ENCODE assay signal across 8 mouse cellular contexts in the genomic region with DNA sequence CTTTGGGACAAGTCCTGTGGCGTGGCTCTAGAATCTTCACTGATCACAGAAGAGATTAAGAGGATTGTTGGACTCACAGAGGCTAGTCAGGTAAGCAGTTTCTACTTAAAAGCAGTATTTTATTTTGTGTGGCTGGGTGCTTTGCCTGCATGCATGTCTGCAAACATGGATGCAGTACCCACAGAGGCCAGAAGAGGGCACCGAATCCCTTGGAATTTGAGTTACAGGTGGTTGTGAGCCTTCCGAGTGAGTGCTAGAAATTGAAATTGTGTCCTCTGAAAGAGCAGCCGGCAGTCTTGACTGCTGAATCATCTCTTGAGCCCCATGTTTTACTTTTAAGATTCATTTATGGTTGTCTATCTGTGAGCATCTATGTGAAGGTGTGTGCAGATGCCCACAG. TPM values are rescaled to one million over a fixed set of nuclear protein-coding genes. Genes with fewer than 3 reads are reported as not detected.
DNase-seq lines count a peak whose midpoint lies in the region; ATAC-seq and TF ChIP-seq lines count a peak whose summit lies in the region.

No protein-coding gene starts in this region.

- intact Hi-C loops in heart, adult 2 months (cut with DNase I), result no loop called here

- no peak; the same call in 1 of the 2 replicates for TF ChIP-seq EP300 in heart, adult 2 months (IDR thresholded peaks at IDR 0.05; ENCODE audit: insufficient read depth, low read depth, low read length)

- no peaks in the 10 kb centered on the region for H3K79me2 ChIP-seq in heart, adult 2 months (replicated peaks; ENCODE audit: control insufficient read depth, insufficient read depth, low read length)

- H3K36me3 ChIP-seq in heart, adult 2 months (ENCODE audit: control insufficient read depth, insufficient read depth, low read length), result no peaks in the 10 kb centered on the region
- peaks cover 24% of the 10 kb centered on the region for H3K36me3 ChIP-seq in heart, embryonic 12.5 days

- WGBS in heart, adult 2 months, result 70% methylated on average over 4 of the region's 4 CpGs
- WGBS in heart, embryonic 12.5 days, result 59% methylated on average over 4 of the region's 4 CpGs

- H3K4me1 ChIP-seq in heart, adult 2 months (ENCODE audit: control insufficient read depth, insufficient read depth, low read length), result no peaks in the 10 kb centered on the region
- H3K4me1 ChIP-seq in heart, embryonic 12.5 days (replicated peaks), result peaks cover 15% of the 10 kb centered on the region

- H3K27ac ChIP-seq in heart, adult 2 months, result no peak overlapping the region
- H3K27ac ChIP-seq in heart, embryonic 12.5 days (ENCODE audit: poor library complexity, severe bottlenecking), result no peak overlapping the region

- peak; percentile 94 for TF ChIP-seq CTCF in heart, adult 2 months (IDR thresholded peaks at IDR 0.05)

- DNase-seq in heart, adult 2 months, result peak; percentile 48 to 77
- peak; percentile 59 for DNase-seq in urinary bladder, postnatal 25 days (ENCODE audit: low spot score)
- no peak for DNase-seq in urinary bladder, postnatal 10 days (ENCODE audit: low spot score)
- DNase-seq in kidney, postnatal 25 days, result peak; percentile 61 to 86
- peak; percentile 36 to 55 for DNase-seq in monocyte, adult 2 months (ENCODE audit: low read depth in 1 of 2, low spot score in 2 of 2)
- DNase-seq in thymus, postnatal 0 days (ENCODE audit: low spot score), result peak; percentile 62

- H3K9me3 ChIP-seq in heart, embryonic 12.5 days (replicated peaks), result peaks cover 5% of the 10 kb centered on the region; the same call in 1 of the 2 replicates

- no peak overlapping the region for H3K4me3 ChIP-seq in heart, adult 2 months
- no peak overlapping the region for H3K4me3 ChIP-seq in heart, embryonic 12.5 days

- no peak overlapping the region for H3K9ac ChIP-seq in heart, adult 2 months (ENCODE audit: low read depth, low read length)
- no peak overlapping the region for H3K9ac ChIP-seq in heart, embryonic 12.5 days

- no peak overlapping the region for H3K4me2 ChIP-seq in heart, embryonic 12.5 days

- H3K27me3 ChIP-seq in heart, adult 2 months (ENCODE audit: control insufficient read depth, insufficient read depth, low read length), result no peaks in the 10 kb centered on the region
- no peaks in the 10 kb centered on the region for H3K27me3 ChIP-seq in heart, embryonic 12.5 days (replicated peaks)

- no peak for ATAC-seq in heart, embryonic 12.5 days (ENCODE audit: insufficient number of reproducible peaks, low FRiP score)
- peak; percentile 79 for ATAC-seq in common myeloid progenitor, adult 5-6 weeks (replicated peaks; ENCODE audit: low read depth, poor library complexity, severe bottlenecking)

- TF ChIP-seq POLR2A in heart, adult 2 months (IDR thresholded peaks at IDR 0.05; ENCODE audit: insufficient read depth, low read depth, low read length), result no peak

RNA-seq across cellular contexts. Expression of a gene that starts 18.3 kb away (rescaled TPM):
- total RNA-seq in heart, adult 2 months (2021), result under 1 TPM; 0.18 to 0.23 TPM
- polyA plus RNA-seq in heart, adult 2 months (2012; rRNA removed), result 0.47 and 0.49 TPM in 2 replicates
- polyA plus RNA-seq in heart, embryonic 12.5 days (2016; fragmentation: Nextera tagmentation; extraction: Ambion mirVana), result 1.3 and 1.7 TPM in 2 replicates
- not detected in 2 replicates for total RNA-seq in common myeloid progenitor, adult 5-6 weeks (2017)
- 2.3 and 3.7 TPM in 2 replicates for polyA plus RNA-seq in thymus, postnatal 0 days (2015; fragmentation: Nextera tagmentation; extraction: Ambion mirVana)
